Mouse (Mus musculus) limb, embryonic 14.5 days (tissue): ENCODE data around the gene Phlpp1. TPM values are rescaled to one million over a fixed set of nuclear protein-coding genes. Genes with fewer than 3 reads are reported as not detected.

Experiments
- ATAC-seq: fragments of 200-750 bp; cut with Nextera tagmentation; 2 replicates; pipeline ENCODE4 v1.8.0; 2017; ENCODE audit warnings: low read depth, moderate number of reproducible peaks, moderate TSS enrichment; ENCODE audit not compliant: low FRiP score
- DNase-seq: peaks from one replicate; pipeline ENCODE4 v3.0.0-alpha.2; 2015; ENCODE audit warnings: low spot score
- H3K27ac ChIP-seq: fragments of 300-500 bp; sonication (generic); replicated peaks from 2 replicates; pipeline ENCODE4 v1.5.1; 2014; ENCODE audit warnings: low read depth, mild to moderate bottlenecking, low read length, moderate library complexity, mixed read lengths
- H3K27me3 ChIP-seq: fragments of 300-500 bp; sonication (generic); 2 replicates; pipeline ENCODE4 v1.6.1; 2014; ENCODE audit warnings: low read length, mixed read lengths; ENCODE audit not compliant: control insufficient read depth, insufficient read depth
- H3K36me3 ChIP-seq: fragments of 300-500 bp; sonication (generic); 2 replicates; pipeline ENCODE4 v1.6.1; 2014; ENCODE audit warnings: mild to moderate bottlenecking, low read length, moderate library complexity, mixed read lengths; ENCODE audit not compliant: control insufficient read depth, insufficient read depth
- H3K4me1 ChIP-seq: fragments of 300-500 bp; sonication (generic); 2 replicates; pipeline ENCODE4 v1.6.1; 2014; ENCODE audit warnings: antibody characterized with exemption, low read length, mixed read lengths; ENCODE audit not compliant: control insufficient read depth, insufficient read depth
- H3K4me2 ChIP-seq: fragments of 300-500 bp; sonication (generic); replicated peaks from 2 replicates; pipeline ENCODE4 v1.6.1; 2014; ENCODE audit warnings: low read depth, mild to moderate bottlenecking, low read length, moderate library complexity; ENCODE audit not compliant: severe bottlenecking
- H3K4me3 ChIP-seq: fragments of 300-500 bp; sonication (generic); replicated peaks from 2 replicates; pipeline ENCODE4 v1.5.1; 2014; ENCODE audit warnings: low read length
- H3K9ac ChIP-seq: fragments of 300-500 bp; sonication (generic); 2 replicates; pipeline ENCODE4 v1.6.1; 2014; ENCODE audit warnings: mild to moderate bottlenecking, low read depth, low read length, moderate library complexity; ENCODE audit not compliant: severe bottlenecking
- H3K9me3 ChIP-seq: fragments of 300-500 bp; sonication (generic); 2 replicates; pipeline ENCODE4 v1.6.1; 2016; ENCODE audit warnings: low read length; ENCODE audit not compliant: control insufficient read depth
- POLR2A ChIP-seq: fragments of 200-500 bp; IDR thresholded peaks from 2 replicates; pipeline ENCODE4 v1.8.0; 2012; ENCODE audit warnings: inconsistent platforms, mild to moderate bottlenecking, moderate library complexity, borderline replicate concordance; ENCODE audit not compliant: insufficient read depth, insufficient read length; ENCODE audit errors: extremely low read depth
- WGBS: fragments of 180-500 bp; shearing (Covaris S2); extraction: QIAGEN DNeasy Blood & Tissue Kit; methylation state at CpG from one replicate; pipeline ENCODE4 v1.1.7; 2014; 5-methylcytosine and 5-hydroxymethylcytosine counted together
- polyA plus RNA-seq, 2 experiments: library from polyadenylated mRNA; depleted of rRNA in 1 of 2; stranded (reverse) in 1 of 2; unstranded in 1 of 2; fragments of >200 nt; fragmentation: Nextera tagmentation in 1 of 2; extraction: Ambion mirVana in 1 of 2; gene quantifications; 2 replicates each; pipeline versions ENCODE4 v1.2.1 to v1.2.3; 2012 to 2014

Gene Phlpp1
- polyA plus RNA-seq, 2 experiments = 3.9 to 9.3 TPM

- no peak for TF ChIP-seq POLR2A
- Histone ChIP-seq H3K4me2 (no peak overlapping the region), H3K27ac (no peak overlapping the region), H3K27me3 (no peaks in the 10 kb centered on the region), H3K4me3 (no peak overlapping the region), H3K36me3 (0 out of 2 replicates have a peak, but pooled peaks cover 2% of the 10 kb centered on the region), H3K9me3 (0 out of 2 replicates have a peak, but pooled peaks cover 5% of the 10 kb centered on the region), H3K4me1 (no peaks in the 10 kb centered on the region), H3K9ac (no peak overlapping the region)
- WGBS = 73% methylated on average over 6 of the region's 6 CpGs
- DNase-seq (no peak), ATAC-seq (no peak)
Observed at GRCm38 (mm10) chr1:106220431-106220830, 48.9 kb downstream of the Phlpp1 start.

GRCm38 (mm10) chr1:106221371-106221770 is 49.8 kb downstream of the Phlpp1 start:
- DNase-seq (no peak), ATAC-seq (no peak)
- WGBS = 80% methylated on average over 1 of the region's 1 CpGs
- Histone ChIP-seq H3K27me3 (no peaks in the 10 kb centered on the region), H3K4me1 (no peaks in the 10 kb centered on the region), H3K9ac (no peak overlapping the region), H3K36me3 (0 out of 2 replicates have a peak, but pooled peaks cover 2% of the 10 kb centered on the region), H3K4me3 (no peak overlapping the region), H3K9me3 (0 out of 2 replicates have a peak, but pooled peaks cover 5% of the 10 kb centered on the region), H3K27ac (no peak overlapping the region), H3K4me2 (no peak overlapping the region)
- no peak for TF ChIP-seq POLR2A

GRCm38 (mm10) chr1:106221964-106222363 is 50.4 kb downstream of the Phlpp1 start:
- Histone ChIP-seq H3K9me3 (0 out of 2 replicates have a peak, but pooled peaks cover 5% of the 10 kb centered on the region), H3K4me1 (no peaks in the 10 kb centered on the region), H3K36me3 (0 out of 2 replicates have a peak, but pooled peaks cover 2% of the 10 kb centered on the region), H3K27me3 (no peaks in the 10 kb centered on the region), H3K27ac (no peak overlapping the region), H3K9ac (no peak overlapping the region), H3K4me2 (no peak overlapping the region), H3K4me3 (no peak overlapping the region)
- ATAC-seq (no peak), DNase-seq (no peak)
- whole genome bisulfite sequencing = 16% methylated on average over 2 of the region's 2 CpGs
- no peak for TF ChIP-seq POLR2A

GRCm38 (mm10) chr1:106226613-106227012 is 55.1 kb downstream of the Phlpp1 start:
- Histone ChIP-seq H3K4me3 (no peak overlapping the region), H3K4me1 (no peaks in the 10 kb centered on the region), H3K27ac (no peak overlapping the region), H3K9ac (no peak overlapping the region), H3K9me3 (0 out of 2 replicates have a peak, but pooled peaks cover 5% of the 10 kb centered on the region), H3K27me3 (no peaks in the 10 kb centered on the region), H3K4me2 (no peak overlapping the region), H3K36me3 (0 out of 2 replicates have a peak, but pooled peaks cover 2% of the 10 kb centered on the region)
- TF ChIP-seq POLR2A = no peak
- ATAC-seq (no peak), DNase-seq (no peak)
- 92% methylated on average over 7 of the region's 7 CpGs for whole genome bisulfite sequencing

- Histone ChIP-seq H3K4me2 (no peak overlapping the region), H3K27me3 (no peaks in the 10 kb centered on the region), H3K4me1 (no peaks in the 10 kb centered on the region), H3K9me3 (no peaks in the 10 kb centered on the region), H3K27ac (no peak overlapping the region), H3K36me3 (no peaks in the 10 kb centered on the region), H3K4me3 (no peak overlapping the region), H3K9ac (no peak overlapping the region)
- DNase-seq = no peak
- WGBS = 72% methylated on average over 3 of the region's 3 CpGs
- no peak for ATAC-seq
- TF ChIP-seq POLR2A = no peak
Observed at GRCm38 (mm10) chr1:106230313-106230712, 58.8 kb downstream of the Phlpp1 start.
